Mouse (Mus musculus) heart, postnatal 14 days (tissue): ENCODE measurements around the gene Dydc2. TPM values are rescaled to one million over a fixed set of nuclear protein-coding genes. Genes with fewer than 3 reads are reported as not detected.
A peak's percentile ranks its signal among the peaks of the same experiment; 100 is the strongest.

Experiments used
- DNase-seq, 2 experiments: peaks; one replicate each; pipeline ENCODE4 v3.0.0; 2021 to 2022
- intact Hi-C: fragments of 180-260 bp; cut with DNase I; formaldehyde crosslinking; loops from one replicate; pipeline ENCODE4 v1.15.1; 2025
- total RNA-seq, 2 experiments: library from RNA; stranded (reverse); gene quantifications; 2 replicates each; pipeline ENCODE4 v1.2.3; 2021

The Dydc2 gene
- total RNA-seq, 2 experiments from 2014 or later = not detected

GRCm38 (mm10) chr14:41004201-41005141 lies 64.5 kb downstream of the Dydc2 start:
- intact Hi-C loops = no loop called here
- peak; percentile 50 to 62 for DNase-seq

GRCm38 (mm10) chr14:41001576-41001975 lies 67.4 kb downstream of the Dydc2 start:
- DNase-seq = no peak
- intact Hi-C loops = no loop called here

GRCm38 (mm10) chr14:41000801-41001200 lies 68.2 kb downstream of the Dydc2 start:
- no peak for DNase-seq
- intact Hi-C loops = no loop called here

GRCm38 (mm10) chr14:40999904-41000645 lies 68.9 kb downstream of the Dydc2 start:
- intact Hi-C loops = no loop called here
- no peak for DNase-seq

Other genes starting within 250 kb of the Dydc2 start
- 1 to 10 TPM in 1 of 2 experiments, under 1 TPM in 1; 0.93 to 1.2 TPM for gene Sh2d4b, start 175.9 kb downstream of the Dydc2 start, total RNA-seq
- 10 to 100 TPM; 27.9 to 28.7 TPM for gene Tspan14, start 102.4 kb downstream of the Dydc2 start, total RNA-seq
- 10 to 100 TPM; 17.1 to 22.2 TPM for gene Fam213a, start 55.4 kb downstream of the Dydc2 start, total RNA-seq
- not detected for gene Dydc1, start 3.7 kb upstream of the Dydc2 start, total RNA-seq
- under 1 TPM in 1 of 2 experiments, not detected in 1; 0.15 TPM for gene Mat1a, start 35.8 kb upstream of the Dydc2 start, total RNA-seq
- gene Sftpa1, start 62.6 kb upstream of the Dydc2 start, total RNA-seq = 1 to 10 TPM in 1 of 2 experiments, not detected in 1; 3.4 TPM
- not detected for gene Mbl1, start 82.2 kb upstream of the Dydc2 start, total RNA-seq
- gene Sftpd, start 115.9 kb upstream of the Dydc2 start, total RNA-seq = under 1 TPM in 1 of 2 experiments, not detected in 1; 0.86 TPM
- not detected for gene Gm2832, start 209.6 kb upstream of the Dydc2 start, total RNA-seq